Mouse (Mus musculus) pancreas, adult 10 weeks (tissue): ENCODE measurements around the gene Zmiz2. TPM values are rescaled to one million over a fixed set of nuclear protein-coding genes. Genes with fewer than 3 reads are reported as not detected.

ENCODE experiments used
- polyA plus RNA-seq: library from polyadenylated mRNA; stranded (reverse); fragments of 350-450 nt; fragmentation: Illumina TruSeq; extraction: RNeasy Lipid Tissue Mini Kit (QIAGEN cat#74804); gene quantifications from one replicate; pipeline ENCODE4 v1.2.3, GENCODE M21; 2015; ENCODE audit warnings: low read depth, low replicate concordance; ENCODE audit not compliant: insufficient read depth

The Zmiz2 gene
- 14.5 TPM for polyA plus RNA-seq

DNA sequence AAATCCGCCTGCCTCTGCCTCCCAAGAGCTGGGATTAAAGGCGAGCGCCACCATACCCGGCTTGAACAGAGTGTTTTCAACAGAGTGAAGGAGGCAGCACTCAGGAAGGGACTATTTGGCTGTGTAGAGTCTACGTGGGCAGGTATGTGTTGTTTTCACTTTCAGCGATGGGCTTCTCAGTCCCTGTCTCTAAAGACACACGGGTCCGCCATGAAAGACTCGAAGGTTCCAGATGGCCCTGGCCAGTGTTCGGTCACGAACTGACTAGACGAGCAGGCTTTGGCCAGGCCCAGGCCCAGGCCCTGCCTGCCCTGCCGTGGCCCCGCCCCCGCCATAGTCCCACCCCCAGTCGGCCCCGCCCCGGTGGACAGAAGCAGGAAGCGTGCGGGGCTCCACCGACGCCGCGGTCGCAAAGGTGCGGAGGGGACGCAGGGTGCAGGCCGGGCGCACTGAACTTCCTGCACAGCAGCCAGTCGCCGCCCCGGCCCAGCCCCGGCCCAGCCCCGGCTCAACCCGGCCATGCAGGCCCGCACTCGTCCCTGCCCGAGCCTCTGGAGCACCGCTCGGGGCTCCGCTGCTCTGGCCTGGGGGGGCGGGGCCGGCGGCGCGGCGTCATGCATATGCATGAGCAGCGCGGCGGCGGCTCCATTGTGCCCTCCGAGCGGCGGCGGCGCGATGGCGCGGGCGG lies at the start of gene Zmiz2:
TSS of gene Zmiz2 (plus strand) at position 349 of the 688 bp plus-strand sequence.

DNA sequence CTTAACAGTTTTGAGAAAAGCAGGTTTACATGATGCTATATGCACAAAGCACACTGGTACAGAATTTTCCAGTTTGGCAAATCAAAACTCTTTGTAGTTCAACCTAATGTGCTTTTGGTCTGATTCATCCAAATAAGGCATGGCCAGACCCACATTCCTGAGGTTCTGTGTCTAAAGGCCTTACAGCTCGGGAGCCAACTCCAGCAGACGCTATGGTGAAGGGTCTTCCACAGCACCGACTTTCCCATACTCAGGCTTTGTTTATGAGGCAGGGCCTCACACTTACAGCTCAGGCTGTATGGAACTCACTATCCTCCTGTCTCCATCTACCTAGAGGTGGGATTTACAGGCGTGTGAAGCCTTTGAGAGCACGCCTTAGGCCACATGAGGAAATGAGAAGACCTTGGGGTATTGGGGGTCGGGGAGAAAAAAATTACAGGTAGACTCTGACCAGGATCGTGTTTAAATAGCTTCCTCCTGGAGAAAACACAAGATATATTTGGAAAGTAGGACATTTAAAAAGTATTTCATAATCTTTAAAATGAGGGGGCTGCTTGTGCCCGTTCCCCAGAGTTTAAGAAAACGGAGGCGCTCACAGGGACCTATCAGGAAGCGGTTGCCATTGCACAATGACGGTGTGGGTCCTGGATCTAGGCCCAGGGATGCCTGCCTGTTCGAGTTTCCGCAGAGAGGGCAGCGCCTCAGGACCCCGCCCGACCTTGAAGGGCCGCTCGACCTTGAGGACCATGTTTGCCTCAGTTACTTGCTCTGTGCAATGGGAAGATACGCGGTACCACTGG lies 26.1 kb downstream of the Zmiz2 start, which contains the start of gene Ppia:
TSS of gene Ppia (plus strand) at position 693 of the 800 bp plus-strand sequence.

DNA sequence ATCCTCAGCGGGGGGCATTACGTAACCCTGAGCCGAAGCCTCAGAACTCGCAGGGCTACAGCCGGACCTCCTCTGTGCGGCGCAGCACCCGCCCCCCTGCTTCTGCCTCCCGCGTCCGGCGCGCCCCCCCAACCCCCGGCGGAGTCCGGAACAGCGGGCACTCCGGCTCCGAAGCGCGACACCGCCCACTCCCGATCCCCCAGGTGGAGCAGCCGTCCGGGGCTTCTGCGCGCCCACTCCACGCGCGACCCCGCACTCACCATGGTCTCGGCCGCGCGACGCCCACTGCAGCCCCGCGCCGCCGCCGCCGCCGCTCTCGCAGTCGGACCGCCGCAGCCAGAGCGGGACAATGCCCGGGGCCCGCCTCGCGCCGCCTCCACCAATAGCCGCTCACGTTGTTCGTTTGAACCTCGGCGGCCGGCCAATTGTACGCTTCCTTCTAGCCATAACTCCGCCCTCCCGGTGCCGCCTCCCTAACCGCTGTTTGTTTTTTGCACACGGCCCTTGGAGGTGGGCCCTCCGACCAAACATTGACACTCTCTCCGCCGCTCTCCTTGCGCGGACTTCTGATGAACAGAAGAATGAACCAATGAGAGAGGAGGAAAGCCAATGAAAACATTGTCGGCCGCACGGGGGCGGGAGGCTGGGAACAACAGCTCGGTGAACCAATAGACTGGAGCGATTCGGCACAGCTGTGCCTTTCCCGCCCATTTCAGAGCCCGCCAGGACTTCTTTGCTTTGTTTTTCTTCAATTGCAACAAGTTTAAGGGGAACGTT lies 55.4 kb downstream of the Zmiz2 start, which contains the start of gene H2afv:
TSS of gene H2afv (minus strand) at position 367 of the 777 bp plus-strand sequence.

Other genes starting within 250 kb of the Zmiz2 start
- gene A730071L15Rik, start 189.0 kb upstream of the Zmiz2 start, polyA plus RNA-seq, result not detected
- 9.9 TPM for gene Nudcd3, start 188.7 kb upstream of the Zmiz2 start, polyA plus RNA-seq
- not detected for gene Npc1l1, start 158.9 kb upstream of the Zmiz2 start, polyA plus RNA-seq
- 8.8 TPM for gene Ddx56, start 121.3 kb upstream of the Zmiz2 start, polyA plus RNA-seq
- 26.4 TPM for gene Tmed4, start 114.2 kb upstream of the Zmiz2 start, polyA plus RNA-seq
- gene Ogdh, start 97.4 kb upstream of the Zmiz2 start, polyA plus RNA-seq, result 25.0 TPM
- 356 TPM for gene Ppia, start 26.4 kb downstream of the Zmiz2 start, polyA plus RNA-seq
- 15.6 TPM for gene H2afv, start 55.4 kb downstream of the Zmiz2 start, polyA plus RNA-seq
- 6.8 TPM for gene Purb, start 86.8 kb downstream of the Zmiz2 start, polyA plus RNA-seq
- gene Myo1g, start 131.9 kb downstream of the Zmiz2 start, polyA plus RNA-seq, result 1.3 TPM
- 8.1 TPM for gene Ccm2, start 157.8 kb downstream of the Zmiz2 start, polyA plus RNA-seq
- 0.17 TPM for gene Nacad, start 217.0 kb downstream of the Zmiz2 start, polyA plus RNA-seq
- 10.3 TPM for gene Tbrg4, start 237.0 kb downstream of the Zmiz2 start, polyA plus RNA-seq
- gene Wap, start 249.6 kb downstream of the Zmiz2 start, polyA plus RNA-seq, result not detected